Mouse (Mus musculus) adrenal gland, adult (tissue): ENCODE data around the gene Tas2r118.
A peak's percentile ranks its signal among the peaks of the same experiment; 100 is the strongest.

Experiments
- DNase-seq, 2 experiments: peaks; one replicate each; pipeline ENCODE4 v3.0.0; 2022 to 2023; ENCODE audit warnings: low spot score in 1 of 2; ENCODE audit not compliant: inconsistent age in 2 of 2

Tas2r118 gene

DNA sequence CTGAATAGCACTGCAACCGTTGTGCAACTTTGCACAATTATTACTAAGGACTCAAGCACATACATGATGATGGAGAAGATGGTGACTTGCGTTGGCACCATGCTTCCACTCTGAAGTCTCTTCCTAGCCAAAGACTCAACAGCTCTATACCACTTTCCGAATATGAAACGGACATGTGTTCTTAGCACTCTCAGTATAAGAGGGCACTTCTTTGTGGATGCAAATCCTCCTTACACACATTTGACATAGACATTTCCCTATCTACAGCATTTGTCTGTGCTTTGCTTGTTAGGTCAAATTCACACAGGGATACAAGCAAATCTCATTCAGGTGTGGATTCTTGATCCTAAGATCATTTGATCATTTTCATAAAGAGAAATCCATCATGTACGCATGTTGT lies at the start of gene Tas2r118:
TSS of gene Tas2r118 (minus strand) at position 101 of the 400 bp plus-strand sequence.
- DNase-seq = no peak

- peak; percentile 22 to 29 for DNase-seq
Observed at GRCm38 (mm10) chr6:24018320-24018719, 48.5 kb upstream of the Tas2r118 start.

DNA sequence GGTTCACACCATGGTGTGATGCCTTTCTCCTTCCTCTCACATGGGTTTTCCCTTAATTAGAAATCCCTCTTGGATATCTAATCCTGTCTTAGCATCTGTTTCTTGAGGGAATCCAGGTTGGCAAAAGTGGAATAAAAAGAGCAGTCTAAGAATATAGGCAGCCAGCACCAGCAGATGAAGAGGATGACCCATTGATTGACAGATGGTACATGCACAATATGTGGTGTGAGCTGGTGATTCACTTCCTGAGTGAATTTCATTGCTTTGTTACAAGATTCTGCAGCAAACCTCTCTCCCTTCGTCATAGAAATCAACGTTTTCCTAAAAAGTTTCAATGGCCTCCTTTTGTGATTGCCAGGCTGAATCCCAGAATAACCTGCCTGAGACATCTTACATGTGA lies 23.4 kb upstream of the Tas2r118 start:
- DNase-seq = no peak

GRCm38 (mm10) chr6:23990687-23991387 lies 21.0 kb upstream of the Tas2r118 start:
- DNase-seq = no peak

DNA sequence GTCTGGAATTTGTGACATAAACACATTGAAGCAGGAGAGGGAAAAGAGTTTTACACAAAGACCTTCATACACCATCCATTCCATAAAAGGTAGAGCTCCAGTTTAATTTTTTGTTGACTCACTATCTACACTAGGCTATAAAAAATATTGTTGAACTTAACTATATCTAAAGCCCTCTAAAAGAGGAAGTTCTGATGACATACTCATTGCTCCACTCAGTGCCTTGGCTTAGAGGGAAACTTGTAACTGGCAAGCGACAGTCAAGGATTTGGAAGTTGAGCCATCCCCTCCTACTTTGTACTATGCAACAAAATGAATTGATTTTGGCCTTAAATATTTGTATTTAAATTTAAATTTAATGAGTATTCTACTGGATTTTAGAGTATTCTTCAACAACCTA lies 16.4 kb upstream of the Tas2r118 start:
- DNase-seq = no peak

- DNase-seq = no peak
Observed at GRCm38 (mm10) chr6:23966980-23967379, 2.9 kb downstream of the Tas2r118 start.

- no peak for DNase-seq
Observed at GRCm38 (mm10) chr6:23965925-23966324, 3.9 kb downstream of the Tas2r118 start.

DNA sequence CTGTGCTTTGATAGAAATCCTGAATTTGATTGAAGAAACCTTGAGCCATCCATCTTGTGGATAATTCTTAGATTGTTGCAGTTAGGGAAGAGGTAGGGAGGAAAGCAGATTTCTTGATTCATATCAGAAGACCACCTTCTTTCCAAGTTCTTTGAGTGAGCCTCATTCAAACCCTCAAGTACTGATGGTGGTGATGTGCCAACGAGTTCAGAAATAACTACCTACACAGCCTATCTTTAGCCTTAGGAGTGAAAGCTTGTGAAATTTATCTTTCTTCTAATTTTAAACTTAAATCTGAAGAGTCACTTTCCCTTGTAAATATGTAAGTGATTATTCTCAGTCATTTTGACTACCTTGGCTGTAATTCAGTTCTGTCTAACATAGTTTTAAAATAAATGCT lies 6.1 kb downstream of the Tas2r118 start:
- no peak for DNase-seq

DNA sequence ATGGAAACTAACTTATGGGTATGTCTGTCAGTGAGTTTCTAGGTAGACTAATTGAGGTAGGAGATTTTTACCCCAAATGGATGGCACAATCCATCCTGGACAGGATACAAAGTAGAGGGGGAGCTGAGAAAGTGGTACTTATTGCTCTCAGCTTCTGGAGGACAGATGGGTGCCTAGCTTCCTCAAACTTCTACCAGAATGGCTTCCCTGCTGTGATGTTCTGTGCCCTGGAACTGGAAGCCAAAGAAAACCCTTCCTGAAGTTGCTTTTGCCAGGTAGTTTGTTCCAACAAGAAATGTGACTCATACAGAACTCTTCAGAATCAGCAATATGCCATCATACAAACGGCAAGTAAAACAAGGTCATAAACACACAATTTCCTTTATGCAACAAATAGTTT lies 29.1 kb downstream of the Tas2r118 start:
- DNase-seq = no peak

DNA sequence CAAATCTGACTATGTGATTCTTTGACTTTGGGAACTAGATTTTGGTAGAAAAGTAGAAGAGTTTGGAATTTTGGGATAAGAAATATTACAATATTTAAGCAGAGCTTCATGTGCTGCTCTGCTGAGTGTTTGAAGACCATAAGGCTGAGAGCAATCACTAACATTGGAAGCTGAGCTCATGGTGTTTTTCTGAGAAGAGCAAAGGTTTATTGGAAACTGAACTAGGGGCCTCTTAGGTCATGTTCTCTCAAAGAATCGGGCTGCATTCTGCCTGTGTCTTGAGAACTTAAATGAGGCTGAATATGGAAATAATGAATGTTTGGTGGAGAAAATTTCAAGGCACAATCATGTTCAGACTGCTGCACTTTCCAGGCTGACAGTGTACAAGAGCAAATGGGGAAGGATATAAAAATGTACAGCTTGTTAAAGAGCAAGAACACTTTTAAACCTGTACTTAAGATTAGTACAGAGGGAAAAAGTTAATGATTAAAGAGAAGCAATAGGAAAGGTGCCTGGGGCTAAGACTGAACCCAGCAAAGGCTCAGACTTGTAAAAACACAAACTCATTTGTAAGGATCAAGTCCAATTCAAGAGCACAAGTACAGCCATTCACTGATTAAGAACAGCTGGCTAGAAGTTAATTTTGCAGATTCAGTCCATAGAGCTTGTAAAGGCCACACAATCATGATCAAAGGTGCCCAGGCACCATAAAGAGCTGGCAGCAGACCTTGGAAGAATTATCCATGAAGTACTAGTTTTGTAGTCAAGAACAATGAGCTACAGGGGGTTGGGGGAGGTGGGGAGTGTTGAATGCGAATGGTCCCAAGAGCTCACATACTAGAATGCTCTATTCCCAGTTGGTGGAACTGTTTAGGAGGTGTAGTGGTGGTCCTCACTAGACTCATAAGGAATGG lies 31.0 kb downstream of the Tas2r118 start:
- DNase-seq = peak in 1 of 2 experiments; percentile 5

DNA sequence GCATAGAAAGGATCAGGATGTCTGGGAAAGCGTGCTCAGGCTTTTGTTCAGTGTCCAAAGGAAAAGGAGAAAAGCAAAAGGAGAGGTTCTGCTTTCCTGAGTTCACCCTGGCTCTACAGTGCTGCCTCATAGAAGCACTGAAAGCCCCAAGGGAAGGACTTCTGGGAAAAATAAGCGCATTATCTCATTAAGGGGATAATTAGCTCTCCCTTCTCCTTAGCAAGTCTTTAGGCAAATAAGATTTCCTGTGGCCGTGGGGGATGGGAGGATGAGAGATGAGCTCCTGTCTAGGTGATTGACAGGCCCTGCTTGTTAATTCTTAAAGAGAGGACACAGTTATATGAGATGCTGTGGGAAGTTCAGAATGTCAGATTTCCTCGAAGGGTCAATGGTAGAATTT lies 33.4 kb downstream of the Tas2r118 start:
- DNase-seq = no peak

- DNase-seq = no peak
Observed at GRCm38 (mm10) chr6:23923806-23924205, 46.1 kb downstream of the Tas2r118 start.
